Mouse (Mus musculus) limb, embryonic 10.5 days (tissue): ENCODE data around the gene Kbtbd6. TPM values are rescaled to one million over a fixed set of nuclear protein-coding genes. Genes with fewer than 3 reads are reported as not detected.
"Not testable (repeated sequence)": the region's sequence is repeated elsewhere in the genome, so short reads cannot be mapped to it uniquely, and the experiment has no call there.

Source experiments
- DNase-seq: peaks from one replicate; pipeline ENCODE4 v3.0.0-alpha.2; 2017; ENCODE audit warnings: low spot score
- H3K27ac ChIP-seq: fragments of 300-500 bp; sonication (generic); 2 replicates; pipeline ENCODE4 v1.5.1; 2016; ENCODE audit warnings: mild to moderate bottlenecking
- H3K27me3 ChIP-seq: fragments of 300-500 bp; sonication (generic); 2 replicates; pipeline ENCODE4 v1.6.1; 2016; ENCODE audit warnings: low read depth, mild to moderate bottlenecking; ENCODE audit not compliant: poor library complexity, severe bottlenecking
- H3K36me3 ChIP-seq: fragments of 300-500 bp; sonication (generic); 2 replicates; pipeline ENCODE4 v1.6.1; 2016; ENCODE audit warnings: mild to moderate bottlenecking, moderate library complexity
- H3K4me1 ChIP-seq: fragments of 300-500 bp; sonication (generic); 2 replicates; pipeline ENCODE4 v1.6.1; 2016
- H3K4me3 ChIP-seq: fragments of 300-500 bp; sonication (generic); 2 replicates; pipeline ENCODE4 v1.5.1; 2016; ENCODE audit warnings: mild to moderate bottlenecking, moderate library complexity
- H3K9me3 ChIP-seq: fragments of 300-500 bp; sonication (generic); replicated peaks from 2 replicates; pipeline ENCODE4 v1.6.1; 2016; ENCODE audit warnings: mild to moderate bottlenecking
- WGBS: fragments of 180-500 bp; shearing (Covaris S2); methylation state at CpG from one replicate; pipeline ENCODE4 v1.1.7; 2016; 5-methylcytosine and 5-hydroxymethylcytosine counted together
- polyA plus RNA-seq: library from polyadenylated mRNA; unstranded; fragments of >200 nt; fragmentation: Nextera tagmentation; extraction: Ambion mirVana; gene quantifications from 2 replicates; pipeline ENCODE4 v1.2.1, GENCODE M21; 2016

Gene Kbtbd6
- polyA plus RNA-seq, 1 experiment from 2014 or later, result 5.3 TPM

- Histone ChIP-seq H3K4me1 (no peaks in the 10 kb centered on the region), H3K4me3 (no peak overlapping the region), H3K27me3 (no peaks in the 10 kb centered on the region), H3K9me3 (no peaks in the 10 kb centered on the region), H3K27ac (no peak overlapping the region), H3K36me3 (no peaks in the 10 kb centered on the region)
- DNase-seq, result no peak
- WGBS, result 78% methylated on average over 16 of the region's 16 CpGs
Measured at GRCm38 (mm10) chr14:79445055-79445620, 6.5 kb upstream of the Kbtbd6 start.

GRCm38 (mm10) chr14:79452591-79452934 lies 928 bp downstream of the Kbtbd6 start:
- not testable (repeated sequence) for H3K4me3 ChIP-seq, H3K27ac ChIP-seq, H3K9me3 ChIP-seq, H3K4me1 ChIP-seq, DNase-seq, H3K27me3 ChIP-seq
- peaks cover 11% of the 10 kb centered on the region for H3K36me3 ChIP-seq
- WGBS, result 93% methylated on average over 8 of the region's 10 CpGs

DNA sequence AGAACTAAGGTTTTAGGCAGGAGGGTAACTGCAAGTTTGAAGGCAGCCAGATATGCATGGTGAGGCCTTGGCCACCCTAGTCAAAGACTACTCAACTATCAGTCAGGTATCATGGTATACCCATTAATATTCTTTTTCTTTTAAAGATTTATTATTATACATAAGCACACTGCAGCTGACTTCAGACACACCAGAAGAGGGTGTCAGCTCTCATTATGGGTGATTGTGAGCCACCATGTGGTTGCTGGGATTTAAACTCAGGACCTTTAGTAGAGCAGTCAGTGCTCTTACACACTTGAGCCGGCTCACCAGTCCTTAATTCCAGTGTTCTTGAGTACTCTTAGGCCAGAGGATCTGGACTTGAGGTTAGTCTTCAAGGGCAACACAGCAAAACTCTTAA lies 8.8 kb downstream of the Kbtbd6 start:
- no peak for DNase-seq
- H3K9me3 ChIP-seq, result no peaks in the 10 kb centered on the region
- peaks cover 54% of the 10 kb centered on the region for H3K36me3 ChIP-seq
- WGBS, result 92% methylated on average over 1 of the region's 1 CpGs
- H3K4me3 ChIP-seq, result no peak overlapping the region
- H3K27ac ChIP-seq, result no peak overlapping the region
- H3K27me3 ChIP-seq, result no peaks in the 10 kb centered on the region
- no peaks in the 10 kb centered on the region for H3K4me1 ChIP-seq

DNA sequence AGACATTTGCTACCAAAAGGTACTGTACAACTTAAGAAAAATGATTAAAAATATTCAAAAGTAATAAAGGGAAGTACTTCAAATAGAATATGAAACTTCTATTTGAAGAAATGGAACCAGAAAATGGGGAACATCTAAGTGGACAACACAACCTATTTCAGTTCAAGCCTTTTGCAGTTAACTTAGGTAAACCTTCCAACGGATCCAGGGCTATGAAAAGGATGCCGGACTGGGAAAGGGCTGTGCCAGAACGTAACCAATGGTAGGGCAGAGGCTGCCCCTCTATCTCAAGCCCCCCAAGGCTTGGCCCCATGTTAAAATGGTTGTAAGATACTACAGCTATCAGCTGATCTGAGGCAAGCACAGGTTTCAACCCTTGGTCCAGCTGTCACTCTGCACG lies 9.4 kb downstream of the Kbtbd6 start:
- Histone ChIP-seq H3K4me1 (no peaks in the 10 kb centered on the region), H3K4me3 (no peak overlapping the region), H3K27ac (no peak overlapping the region), H3K9me3 (no peaks in the 10 kb centered on the region), H3K27me3 (no peaks in the 10 kb centered on the region), H3K36me3 (peaks cover 60% of the 10 kb centered on the region)
- DNase-seq, result no peak
- 93% methylated on average over 4 of the region's 4 CpGs for WGBS

- H3K4me3 ChIP-seq, result no peak overlapping the region
- peaks cover 94% of the 10 kb centered on the region for H3K36me3 ChIP-seq
- 92% methylated on average over 1 of the region's 1 CpGs for WGBS
- DNase-seq, result no peak
- H3K9me3 ChIP-seq, result no peaks in the 10 kb centered on the region
- no peaks in the 10 kb centered on the region for H3K4me1 ChIP-seq
- no peak overlapping the region for H3K27ac ChIP-seq
- no peaks in the 10 kb centered on the region for H3K27me3 ChIP-seq
Measured at GRCm38 (mm10) chr14:79465623-79466022, 14.0 kb downstream of the Kbtbd6 start.

DNA sequence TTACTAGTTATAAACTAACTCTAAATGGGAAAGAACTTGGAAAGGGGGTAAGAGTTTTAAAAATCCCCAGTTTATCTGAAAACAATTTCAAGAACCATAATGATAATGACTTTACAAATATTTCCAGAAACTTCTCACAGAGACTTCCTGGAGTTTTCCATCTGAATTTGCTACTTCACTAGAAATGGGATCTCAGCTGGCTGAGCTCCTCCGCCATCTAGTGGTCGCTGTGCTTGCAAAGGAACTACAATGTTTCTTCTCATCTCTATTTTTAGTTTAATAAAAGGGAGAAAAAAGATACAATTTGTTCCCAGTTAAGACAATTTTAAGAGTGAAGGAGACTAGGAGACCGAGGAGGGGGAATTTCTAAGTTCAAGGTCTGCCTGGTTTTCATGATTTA lies 16.0 kb downstream of the Kbtbd6 start:
- peaks cover 94% of the 10 kb centered on the region for H3K36me3 ChIP-seq
- H3K4me3 ChIP-seq, result no peak overlapping the region
- WGBS, result 33% methylated on average over 3 of the region's 3 CpGs
- H3K9me3 ChIP-seq, result no peaks in the 10 kb centered on the region
- no peaks in the 10 kb centered on the region for H3K27me3 ChIP-seq
- H3K4me1 ChIP-seq, result no peaks in the 10 kb centered on the region
- H3K27ac ChIP-seq, result no peak overlapping the region
- DNase-seq, result peak; percentile 54

DNA sequence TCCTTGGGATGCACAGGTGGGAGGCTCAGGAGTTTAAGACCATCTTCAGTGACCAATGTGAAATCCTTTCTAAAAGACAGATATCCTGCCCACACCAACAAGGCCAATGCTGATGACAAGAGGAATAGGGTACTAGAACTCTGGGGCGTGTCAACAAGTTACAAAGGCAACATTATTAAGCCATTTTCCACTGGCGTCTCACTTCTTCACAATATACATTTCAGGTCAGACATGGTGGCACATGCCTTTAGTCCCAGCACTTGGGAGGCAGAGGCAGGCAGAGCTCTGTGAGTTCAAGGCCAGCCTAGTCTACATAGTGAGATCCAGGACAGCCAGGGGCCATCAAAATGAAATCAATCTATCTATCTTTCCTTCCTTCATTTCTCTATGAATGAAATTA lies 21.7 kb downstream of the Kbtbd6 start:
- Histone ChIP-seq H3K27ac (no peak overlapping the region), H3K4me3 (no peak overlapping the region), H3K36me3 (peaks cover 95% of the 10 kb centered on the region), H3K4me1 (no peaks in the 10 kb centered on the region), H3K27me3 (no peaks in the 10 kb centered on the region), H3K9me3 (no peaks in the 10 kb centered on the region)
- 98% methylated on average over 2 of the region's 2 CpGs for WGBS
- no peak for DNase-seq

- no peaks in the 10 kb centered on the region for H3K9me3 ChIP-seq
- H3K36me3 ChIP-seq, result peaks cover 34% of the 10 kb centered on the region
- peaks cover 37% of the 10 kb centered on the region for H3K4me1 ChIP-seq
- WGBS, result under 1% methylated on average over 78 of the region's 96 CpGs
- peak; percentile 95 for DNase-seq
- H3K4me3 ChIP-seq, result peak within 1 kb of the TSS; percentile 95
- no peaks in the 10 kb centered on the region for H3K27me3 ChIP-seq
- H3K27ac ChIP-seq, result peak within 1 kb of the TSS; percentile 99
Measured at GRCm38 (mm10) chr14:79480624-79481338, 29.1 kb downstream of the Kbtbd6 start, which contains the start of gene Elf1. Elf1 (plus strand) TSS chr14:79481194.

DNA sequence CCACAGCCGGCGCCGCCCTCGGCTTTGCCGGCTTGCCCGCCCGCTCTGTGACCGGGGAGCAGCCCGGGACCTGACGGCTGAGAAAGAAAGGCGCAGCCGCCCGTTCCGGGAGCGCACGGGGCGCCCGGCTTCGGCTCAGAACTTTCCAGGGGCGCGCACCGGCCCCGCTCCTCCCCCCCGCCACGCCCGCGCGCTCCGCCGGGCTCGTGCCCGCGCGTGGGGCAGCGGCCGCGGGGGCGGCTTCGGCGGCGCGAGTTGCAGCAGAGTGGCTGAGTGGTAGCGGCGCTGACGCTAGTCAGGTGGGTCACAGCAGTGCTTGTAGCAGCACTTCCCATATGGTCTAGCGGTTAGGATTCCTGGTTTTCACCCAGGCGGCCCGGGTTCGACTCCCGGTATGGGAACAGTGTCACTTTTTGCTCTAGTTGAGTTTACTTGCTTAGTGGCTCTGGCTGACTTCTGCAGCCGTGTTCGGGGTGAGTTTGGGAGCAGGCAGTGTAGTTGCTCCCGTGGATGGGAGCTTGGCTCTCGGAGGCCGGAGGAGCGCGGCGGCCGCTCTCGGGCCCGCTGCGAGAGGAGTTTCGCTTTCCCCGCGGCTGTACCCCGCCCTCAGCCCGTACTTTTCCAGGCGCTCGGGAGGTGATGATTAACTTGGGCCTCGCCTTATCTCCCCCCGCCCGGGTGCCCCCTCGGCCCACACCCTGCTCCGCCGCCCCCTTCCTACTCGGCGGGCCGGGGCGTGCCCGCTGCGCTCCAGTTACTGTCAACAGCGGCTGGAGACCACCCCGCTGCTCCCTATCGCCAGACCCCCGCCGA lies 29.9 kb downstream of the Kbtbd6 start, which contains the start of gene Wbp4:
TSS of gene Wbp4 (minus strand) at position 182 of the 813 bp plus-strand sequence.
- WGBS, result under 1% methylated on average over 86 of the region's 86 CpGs
- Histone ChIP-seq H3K4me1 (peaks cover 40% of the 10 kb centered on the region), H3K36me3 (peaks cover 27% of the 10 kb centered on the region), H3K27me3 (0 out of 2 replicates have a peak, but pooled peaks cover 3% of the 10 kb centered on the region), H3K27ac (peak within 1 kb of the TSS; percentile 99), H3K4me3 (peak within 1 kb of the TSS; percentile 95), H3K9me3 (no peaks in the 10 kb centered on the region)
- peak; percentile 98 for DNase-seq

DNA sequence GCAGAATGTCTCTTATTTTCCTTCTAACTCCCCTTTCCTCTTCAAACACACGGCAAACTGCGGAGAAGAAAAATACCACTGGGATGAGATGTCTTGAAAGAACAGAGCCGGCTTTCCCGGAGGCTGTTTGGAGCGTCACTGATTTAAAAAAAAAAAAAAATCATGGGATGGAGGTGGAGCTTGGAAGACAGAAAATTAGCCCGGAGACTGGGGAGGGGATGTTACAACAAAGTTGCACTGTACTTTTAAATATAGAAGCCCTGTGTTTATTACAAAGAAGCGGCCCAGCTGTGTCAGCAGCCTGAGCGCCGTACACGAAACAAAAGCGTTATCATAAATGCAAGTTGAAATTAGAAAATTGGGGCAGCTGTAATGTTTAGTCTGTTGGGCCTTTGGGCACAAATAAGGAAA lies 30.6 kb downstream of the Kbtbd6 start:
- H3K4me3 ChIP-seq, result peak overlapping the region; percentile 95
- WGBS, result under 1% methylated on average over 11 of the region's 11 CpGs
- H3K27ac ChIP-seq, result peak overlapping the region; percentile 99
- no peaks in the 10 kb centered on the region for H3K9me3 ChIP-seq
- no peak for DNase-seq
- H3K36me3 ChIP-seq, result peaks cover 21% of the 10 kb centered on the region
- 0 out of 2 replicates have a peak, but pooled peaks cover 3% of the 10 kb centered on the region for H3K27me3 ChIP-seq
- peaks cover 48% of the 10 kb centered on the region for H3K4me1 ChIP-seq

GRCm38 (mm10) chr14:79482747-79483355 lies 31.2 kb downstream of the Kbtbd6 start:
- peak; percentile 44 for DNase-seq
- peak overlapping the region; percentile 95 for H3K4me3 ChIP-seq
- peaks cover 53% of the 10 kb centered on the region for H3K4me1 ChIP-seq
- peak overlapping the region; percentile 99 for H3K27ac ChIP-seq
- H3K36me3 ChIP-seq, result peaks cover 15% of the 10 kb centered on the region
- 25% methylated on average over 15 of the region's 15 CpGs for WGBS
- H3K27me3 ChIP-seq, result 0 out of 2 replicates have a peak, but pooled peaks cover 3% of the 10 kb centered on the region
- H3K9me3 ChIP-seq, result no peaks in the 10 kb centered on the region

DNA sequence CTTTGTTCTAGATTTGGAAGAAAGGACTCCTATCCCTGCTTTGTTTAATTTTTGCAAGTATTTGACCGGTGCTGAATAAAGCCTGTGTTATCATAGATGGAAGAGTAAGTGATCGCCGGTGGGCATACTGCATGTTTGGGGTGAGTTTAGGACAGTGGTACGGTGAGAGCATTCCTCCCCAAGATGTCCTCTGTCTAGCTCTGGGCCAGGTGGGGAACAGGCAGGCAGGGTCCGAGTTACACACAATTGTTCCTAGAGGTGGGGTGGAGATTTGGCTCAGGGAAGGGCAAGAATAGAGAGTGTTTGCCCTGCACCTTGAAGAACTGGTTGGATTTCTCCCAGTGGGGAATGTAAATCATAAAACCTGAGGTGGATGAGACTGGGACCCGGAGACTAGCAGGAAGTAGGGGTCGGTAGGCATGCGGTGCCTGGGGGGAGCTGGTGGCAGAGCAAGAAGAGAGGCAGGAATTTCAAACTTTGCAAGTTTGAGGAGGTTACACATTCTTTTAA lies 32.0 kb downstream of the Kbtbd6 start:
- no peaks in the 10 kb centered on the region for H3K9me3 ChIP-seq
- no peak for DNase-seq
- H3K27ac ChIP-seq, result peak overlapping the region; percentile 99; the same call in 1 of the 2 replicates
- WGBS, result 78% methylated on average over 8 of the region's 8 CpGs
- 0 out of 2 replicates have a peak, but pooled peaks cover 3% of the 10 kb centered on the region for H3K27me3 ChIP-seq
- H3K36me3 ChIP-seq, result peaks cover 7% of the 10 kb centered on the region
- 0 out of 2 replicates have a peak overlapping the region, but pooled peaks have one; percentile 95 for H3K4me3 ChIP-seq
- H3K4me1 ChIP-seq, result peaks cover 57% of the 10 kb centered on the region
